Mouse (Mus musculus): ENCODE data around the gene Gata2.
"Not testable (repeated sequence)": the region's sequence is repeated elsewhere in the genome, so short reads cannot be mapped to it uniquely, and the experiment has no call there.

Gene Gata2

GRCm38 (mm10) chr6:88193433-88194052 is at the start of gene Gata2:
TSS of gene Gata2 (plus strand) at chr6:88193891.
- in situ Hi-C loops (cut with MboI; ENCODE audit: unreplicated experiment in 2 of 2), result no loop called here

GRCm38 (mm10) chr6:88145793-88146192 is 47.9 kb upstream of the Gata2 start:
- in situ Hi-C loops (cut with MboI; ENCODE audit: unreplicated experiment in 2 of 2), result no loop called here

GRCm38 (mm10) chr6:88146576-88146975 is 47.1 kb upstream of the Gata2 start:
- in situ Hi-C loops (cut with MboI; ENCODE audit: unreplicated experiment in 2 of 2), result no loop called here

GRCm38 (mm10) chr6:88147411-88148003 is 46.2 kb upstream of the Gata2 start:
- in situ Hi-C loops (cut with MboI; ENCODE audit: unreplicated experiment in 2 of 2), result no loop called here

GRCm38 (mm10) chr6:88151335-88151734 is 42.4 kb upstream of the Gata2 start:
- in situ Hi-C loops (cut with MboI; ENCODE audit: unreplicated experiment in 2 of 2), result no loop called here

- in situ Hi-C loops (cut with MboI; ENCODE audit: unreplicated experiment in 2 of 2), result no loop called here
Observed at GRCm38 (mm10) chr6:88152127-88152705, 41.5 kb upstream of the Gata2 start.

- in situ Hi-C loops (cut with MboI; ENCODE audit: unreplicated experiment in 2 of 2), result no loop called here
Observed at GRCm38 (mm10) chr6:88152979-88153378, 40.7 kb upstream of the Gata2 start.

GRCm38 (mm10) chr6:88155614-88156013 is 38.1 kb upstream of the Gata2 start:
- in situ Hi-C loops (cut with MboI; ENCODE audit: unreplicated experiment in 2 of 2), result not testable (repeated sequence)

- in situ Hi-C loops (cut with MboI; ENCODE audit: unreplicated experiment in 2 of 2), result no loop called here
Observed at GRCm38 (mm10) chr6:88158790-88159189, 34.9 kb upstream of the Gata2 start.

- in situ Hi-C loops (cut with MboI; ENCODE audit: unreplicated experiment in 2 of 2), result no loop called here
Observed at GRCm38 (mm10) chr6:88166054-88166453, 27.6 kb upstream of the Gata2 start.

- in situ Hi-C loops (cut with MboI; ENCODE audit: unreplicated experiment in 2 of 2), result no loop called here
Observed at GRCm38 (mm10) chr6:88174191-88174590, 19.5 kb upstream of the Gata2 start.

GRCm38 (mm10) chr6:88174676-88175075 is 19.0 kb upstream of the Gata2 start:
- in situ Hi-C loops (cut with MboI; ENCODE audit: unreplicated experiment in 2 of 2), result no loop called here

- in situ Hi-C loops (cut with MboI; ENCODE audit: unreplicated experiment in 2 of 2), result loop anchor here (5.0 to 10.0 kb wide), 4 partner anchors 303 to 683 kb away; no protein-coding TSS in a partner anchor
Observed at GRCm38 (mm10) chr6:88184671-88185070, 9.0 kb upstream of the Gata2 start.

GRCm38 (mm10) chr6:88188148-88188547 is 5.5 kb upstream of the Gata2 start:
- in situ Hi-C loops (cut with MboI; ENCODE audit: unreplicated experiment in 2 of 2), result loop anchor here (5.0 to 10.0 kb wide), 4 partner anchors 299 to 679 kb away; no protein-coding TSS in a partner anchor

- in situ Hi-C loops (cut with MboI; ENCODE audit: unreplicated experiment in 2 of 2), result loop anchor here (5.0 to 10.0 kb wide), 4 partner anchors 298 to 678 kb away; no protein-coding TSS in a partner anchor
Observed at GRCm38 (mm10) chr6:88189312-88190042, 4.2 kb upstream of the Gata2 start.

- in situ Hi-C loops (cut with MboI; ENCODE audit: unreplicated experiment in 2 of 2), result no loop called here
Observed at GRCm38 (mm10) chr6:88190043-88190309, 3.7 kb upstream of the Gata2 start.

- in situ Hi-C loops (cut with MboI; ENCODE audit: unreplicated experiment in 2 of 2), result no loop called here
Observed at GRCm38 (mm10) chr6:88190310-88191023, 3.2 kb upstream of the Gata2 start.

- in situ Hi-C loops (cut with MboI; ENCODE audit: unreplicated experiment in 2 of 2), result no loop called here
Observed at GRCm38 (mm10) chr6:88191024-88191365, 2.7 kb upstream of the Gata2 start.

GRCm38 (mm10) chr6:88191411-88192070 is 2.1 kb upstream of the Gata2 start:
- in situ Hi-C loops (cut with MboI; ENCODE audit: unreplicated experiment in 2 of 2), result no loop called here

- in situ Hi-C loops (cut with MboI; ENCODE audit: unreplicated experiment in 2 of 2), result no loop called here
Observed at GRCm38 (mm10) chr6:88192756-88193155, 935 bp upstream of the Gata2 start.
